8 mouse cellular contexts compared by ENCODE assay signal in genomic region chr4:130913077-130913476, GRCm38 (mm10). TPM values are rescaled to one million over a fixed set of nuclear protein-coding genes. Genes with fewer than 3 reads are reported as not detected.
DNase-seq lines count a peak whose midpoint lies in the region; ATAC-seq and TF ChIP-seq lines count a peak whose summit lies in the region.

Gene Laptm5, plus strand, starts transcription at chr4:130913125.

- ATAC-seq in neural tube, embryonic 11.5 days (ENCODE audit: insufficient read depth, low FRiP score, low TSS enrichment): no peak
- no peak for ATAC-seq in erythroblast, adult 5-6 weeks (replicated peaks; ENCODE audit: low FRiP score, poor library complexity, severe bottlenecking)
- no peak for ATAC-seq in hindbrain, embryonic 11.5 days (ENCODE audit: low FRiP score)
- ATAC-seq in midbrain, embryonic 11.5 days (ENCODE audit: low FRiP score): no peak

- H3K36me3 ChIP-seq in neural tube, embryonic 11.5 days (ENCODE audit: control insufficient read depth, insufficient read depth, low read length): no peaks in the 10 kb centered on the region
- no peaks in the 10 kb centered on the region for H3K36me3 ChIP-seq in hindbrain, embryonic 11.5 days (ENCODE audit: control insufficient read depth, insufficient read depth, low read length)
- H3K36me3 ChIP-seq in limb, embryonic 10.5 days: no peaks in the 10 kb centered on the region
- H3K36me3 ChIP-seq in midbrain, embryonic 11.5 days (ENCODE audit: control insufficient read depth, insufficient read depth, low read length): no peaks in the 10 kb centered on the region
- H3K36me3 ChIP-seq in thymus, adult 2 months (ENCODE audit: control insufficient read depth, insufficient read depth, low read length): no peaks in the 10 kb centered on the region; the same call in 1 of the 2 replicates

- TF ChIP-seq CTCF in thymus, adult 2 months (IDR thresholded peaks at IDR 0.05; ENCODE audit: borderline replicate concordance, control insufficient read depth, extremely low read depth, insufficient read depth, low read length, poor library complexity): no peak

- H3K9me3 ChIP-seq in neural tube, embryonic 11.5 days (ENCODE audit: control insufficient read depth, low read length): no peaks in the 10 kb centered on the region
- H3K9me3 ChIP-seq in hindbrain, embryonic 11.5 days (ENCODE audit: control insufficient read depth, low read length): no peaks in the 10 kb centered on the region
- H3K9me3 ChIP-seq in limb, embryonic 10.5 days (replicated peaks): no peaks in the 10 kb centered on the region
- H3K9me3 ChIP-seq in midbrain, embryonic 11.5 days (ENCODE audit: control insufficient read depth, low read length): no peaks in the 10 kb centered on the region

- DNase-seq in neural tube, embryonic 11.5 days (ENCODE audit: low spot score): no peak
- no peak for DNase-seq in neural tube, embryonic 10.5 days (ENCODE audit: extremely low spot score, low spot score)
- no peak for DNase-seq in hindbrain, embryonic 11.5 days (ENCODE audit: low spot score)
- DNase-seq in limb, embryonic 10.5 days (ENCODE audit: low spot score): no peak
- DNase-seq in midbrain, embryonic 11.5 days (ENCODE audit: low spot score, missing footprints): no peak
- peak; percentile 81 for DNase-seq in thymus, adult 2 months
- DNase-seq in embryo, embryonic 10.5 days (ENCODE audit: low spot score): no peak

- H3K9ac ChIP-seq in neural tube, embryonic 11.5 days (ENCODE audit: low read length): no peak within 1 kb of the TSS
- H3K9ac ChIP-seq in hindbrain, embryonic 11.5 days (ENCODE audit: low read depth, low read length): no peak within 1 kb of the TSS
- no peak within 1 kb of the TSS for H3K9ac ChIP-seq in midbrain, embryonic 11.5 days (ENCODE audit: low read length)

- no peak within 1 kb of the TSS for H3K4me3 ChIP-seq in neural tube, embryonic 11.5 days (ENCODE audit: low read depth, low read length)
- no peak within 1 kb of the TSS for H3K4me3 ChIP-seq in hindbrain, embryonic 11.5 days (ENCODE audit: low read depth, low read length)
- no peak within 1 kb of the TSS for H3K4me3 ChIP-seq in limb, embryonic 10.5 days
- no peak within 1 kb of the TSS for H3K4me3 ChIP-seq in midbrain, embryonic 11.5 days (ENCODE audit: low read depth, low read length)
- peak within 1 kb of the TSS; percentile 95 for H3K4me3 ChIP-seq in thymus, adult 2 months (ENCODE audit: control insufficient read depth, insufficient read depth, low read length)

- H3K4me2 ChIP-seq in neural tube, embryonic 11.5 days (ENCODE audit: low read depth): no peak within 1 kb of the TSS
- no peak within 1 kb of the TSS for H3K4me2 ChIP-seq in hindbrain, embryonic 11.5 days (replicated peaks; ENCODE audit: low read depth, low read length)
- no peak within 1 kb of the TSS for H3K4me2 ChIP-seq in midbrain, embryonic 11.5 days

- no peaks in the 10 kb centered on the region for H3K4me1 ChIP-seq in neural tube, embryonic 11.5 days (ENCODE audit: control insufficient read depth, insufficient read depth, low read length)
- H3K4me1 ChIP-seq in hindbrain, embryonic 11.5 days (replicated peaks; ENCODE audit: control insufficient read depth, insufficient read depth, low read length): no peaks in the 10 kb centered on the region
- peaks cover 56% of the 10 kb centered on the region for H3K4me1 ChIP-seq in limb, embryonic 10.5 days
- H3K4me1 ChIP-seq in midbrain, embryonic 11.5 days (ENCODE audit: control insufficient read depth, insufficient read depth, low read length): no peaks in the 10 kb centered on the region
- peaks cover 66% of the 10 kb centered on the region for H3K4me1 ChIP-seq in thymus, adult 2 months (replicated peaks; ENCODE audit: control insufficient read depth, insufficient read depth, low read length)

- 66% methylated on average over 11 of the region's 11 CpGs for WGBS in neural tube, embryonic 11.5 days
- WGBS in hindbrain, embryonic 11.5 days: 65% methylated on average over 11 of the region's 11 CpGs
- WGBS in limb, embryonic 10.5 days: 72% methylated on average over 11 of the region's 11 CpGs
- WGBS in midbrain, embryonic 11.5 days: 76% methylated on average over 11 of the region's 11 CpGs
- WGBS in thymus, adult 2 months: 1% methylated on average over 11 of the region's 11 CpGs

- no peak within 1 kb of the TSS for H3K27ac ChIP-seq in neural tube, embryonic 11.5 days (ENCODE audit: low read depth, low read length)
- no peak within 1 kb of the TSS for H3K27ac ChIP-seq in hindbrain, embryonic 11.5 days (ENCODE audit: low read depth, low read length)
- H3K27ac ChIP-seq in limb, embryonic 10.5 days: peak within 1 kb of the TSS; percentile 61
- no peak within 1 kb of the TSS for H3K27ac ChIP-seq in midbrain, embryonic 11.5 days (ENCODE audit: low read depth, low read length)
- peak within 1 kb of the TSS; percentile 98 for H3K27ac ChIP-seq in thymus, adult 2 months (ENCODE audit: control insufficient read depth, insufficient read depth, low read length)

- TF ChIP-seq POLR2A in thymus, adult 2 months (IDR thresholded peaks at IDR 0.05; ENCODE audit: control insufficient read depth, extremely low read depth, insufficient read depth, low read length, poor library complexity): peak; percentile 97

- no peaks in the 10 kb centered on the region for H3K27me3 ChIP-seq in neural tube, embryonic 11.5 days (ENCODE audit: control insufficient read depth, insufficient read depth, low read length)
- H3K27me3 ChIP-seq in hindbrain, embryonic 11.5 days (ENCODE audit: control insufficient read depth, insufficient read depth, low read length): no peaks in the 10 kb centered on the region
- H3K27me3 ChIP-seq in limb, embryonic 10.5 days (ENCODE audit: low read depth, poor library complexity, severe bottlenecking): peaks cover 13% of the 10 kb centered on the region; the same call in 1 of the 2 replicates
- no peaks in the 10 kb centered on the region for H3K27me3 ChIP-seq in midbrain, embryonic 11.5 days (ENCODE audit: control insufficient read depth, insufficient read depth, low read length)
- H3K27me3 ChIP-seq in thymus, adult 2 months (ENCODE audit: control insufficient read depth, insufficient read depth, low read length): no peaks in the 10 kb centered on the region

RNA-seq across cellular contexts. Expression of gene Laptm5, which starts in this region (rescaled TPM):
- polyA plus RNA-seq in neural tube, embryonic 11.5 days (2014; fragmentation: Nextera tagmentation; extraction: Ambion mirVana): 24.6 and 24.8 TPM in 2 replicates
- 171 and 179 TPM in 2 replicates for total RNA-seq in erythroblast, adult 5-6 weeks (2015; ENCODE audit: low replicate concordance)
- 42.5 and 62.7 TPM in 2 replicates for total RNA-seq in erythroblast, adult 5-6 weeks (2017; ENCODE audit: low replicate concordance)
- polyA plus RNA-seq in hindbrain, embryonic 11.5 days (2014; fragmentation: Nextera tagmentation; extraction: Ambion mirVana): 23.4 and 32.1 TPM in 2 replicates
- polyA plus RNA-seq in limb, embryonic 10.5 days (2016; fragmentation: Nextera tagmentation; extraction: Ambion mirVana): 10.5 and 15.4 TPM in 2 replicates
- polyA plus RNA-seq in midbrain, embryonic 11.5 days (2014; fragmentation: Nextera tagmentation; extraction: Ambion mirVana): 22.0 and 27.3 TPM in 2 replicates
- polyA plus RNA-seq in thymus, adult 2 months (2012; rRNA removed): 1,867 and 1,969 TPM in 2 replicates

Comparison
In these comparisons a context has a peak if more than half of its experiments do, and no peak if none do; other contexts are left out.
1. RNA of gene Laptm5 (polyA plus RNA-seq): 1,867 to 1,969 TPM in thymus, adult 2 months; 23.4 to 32.1 TPM in hindbrain, embryonic 11.5 days, 22.0 to 27.3 TPM in midbrain, embryonic 11.5 days, 24.6 to 24.8 TPM in neural tube, embryonic 11.5 days and 10.5 to 15.4 TPM in limb, embryonic 10.5 days; every median in the first group is over 10 times any median in the second.
2. H3K27ac ChIP-seq: peak in limb, embryonic 10.5 days (single experiment) and thymus, adult 2 months (single experiment); none in neural tube, embryonic 11.5 days (single experiment), hindbrain, embryonic 11.5 days (single experiment) and midbrain, embryonic 11.5 days (single experiment).